Mouse (Mus musculus): ENCODE measurements around the gene Olfr283. TPM values are rescaled to one million over a fixed set of nuclear protein-coding genes. Genes with fewer than 3 reads are reported as not detected.

Gene Olfr283
- total and polyA plus RNA-seq, 3 experiments = not detected

- Histone ChIP-seq H3K36me3 (replicated peaks in 1 of 2; ENCODE audit: control insufficient read depth in 1 of 2, insufficient read depth in 1 of 2, low read length in 1 of 2) (no peaks in the 10 kb centered on the region), H3K27ac (ENCODE audit: insufficient read depth, low read depth) (no peak overlapping the region), H3K9me3 (replicated peaks; ENCODE audit: low read length) (no peaks in the 10 kb centered on the region), H3K79me2 (replicated peaks; ENCODE audit: control insufficient read depth, extremely low read depth, insufficient read depth, poor library complexity, severe bottlenecking) (no peaks in the 10 kb centered on the region), H3K4me1 (ENCODE audit: control insufficient read depth in 1 of 2, insufficient read depth in 2 of 2) (peaks cover 7 to 15% of the 10 kb centered on the region in 2 experiments), H3K9ac (ENCODE audit: insufficient read depth, low read depth) (no peak overlapping the region), H3K4me2 (ENCODE audit: insufficient read depth, low read depth, poor library complexity, severe bottlenecking) (no peak overlapping the region), H3K27me3 (replicated peaks) (peaks cover 37% of the 10 kb centered on the region), H3K4me3 (replicated peaks in 1 of 3; ENCODE audit: low read depth in 2 of 3, low read length in 2 of 3, poor library complexity in 1 of 3) (no peak overlapping the region)
- DNase-seq (ENCODE audit: extremely low read depth) = no peak
- dilution Hi-C loops (cut with MboI; ENCODE audit: extremely low pct_ligation_motif_present, extremely low pct_unique_long_range_greater_than_20kb, low sequenced_read_pairs) = no loop called here
- in situ Hi-C loops (cut with MboI; ENCODE audit: low pct_ligation_motif_present, low pct_unique_long_range_greater_than_20kb, low sequenced_read_pairs) = no loop called here
- TF ChIP-seq MAFK (IDR thresholded peaks at IDR 0.05; ENCODE audit: insufficient replicate concordance, low read length) (no peak), ELF1 (IDR thresholded peaks at IDR 0.05; ENCODE audit: low read depth, low read length) (no peak), USF1 (IDR thresholded peaks at IDR 0.05; ENCODE audit: low read depth, low read length) (no peak), ZC3H11A (IDR thresholded peaks at IDR 0.05; ENCODE audit: low read depth, low read length) (no peak), KAT2A (IDR thresholded peaks at IDR 0.05; ENCODE audit: insufficient replicate concordance, low read length) (no peak), HCFC1 (IDR thresholded peaks at IDR 0.05; ENCODE audit: low read depth, low read length) (no peak)
These were observed 44.0 kb upstream of the Olfr283 start for GRCm38 (mm10) chr15:98424753-98425152.

- TF ChIP-seq RAD21 (IDR thresholded peaks at IDR 0.05; ENCODE audit: low read depth, low read length) = no peak
- no peak for TF ChIP-seq POLR2A (IDR thresholded peaks at IDR 0.05; ENCODE audit: low read depth, low read length)
- no peak for TF ChIP-seq ZMIZ1 (IDR thresholded peaks at IDR 0.05; ENCODE audit: low read depth, low read length)
- no peak for TF ChIP-seq RCOR1 (conservative IDR thresholded peaks at IDR 0.05; ENCODE audit: low read depth, low read length)
- no peak for TF ChIP-seq MYC (IDR thresholded peaks at IDR 0.05; ENCODE audit: low read depth, low read length)
- no peak for TF ChIP-seq IRF4 (IDR thresholded peaks at IDR 0.05; ENCODE audit: low read depth, low read length)
- TF ChIP-seq JUND (conservative IDR thresholded peaks at IDR 0.05; ENCODE audit: low read depth, low read length) = no peak
- TF ChIP-seq JUN (IDR thresholded peaks at IDR 0.05; ENCODE audit: insufficient read depth, low read depth, low read length) = no peak
- no peak for TF ChIP-seq CTCF (conservative IDR thresholded peaks at IDR 0.05 in 1 of 2, IDR thresholded peaks at IDR 0.05 in 1 of 2; ENCODE audit: low read depth in 2 of 2, low read length in 2 of 2)
- no peak for TF ChIP-seq TCF12 (IDR thresholded peaks at IDR 0.05; ENCODE audit: low read depth, low read length)
- TF ChIP-seq ZKSCAN1 (IDR thresholded peaks at IDR 0.05; ENCODE audit: borderline replicate concordance, low read depth, low read length) = no peak
- no peak for TF ChIP-seq UBTF (IDR thresholded peaks at IDR 0.05; ENCODE audit: low read depth, low read length)
- TF ChIP-seq MAFK (IDR thresholded peaks at IDR 0.05; ENCODE audit: insufficient replicate concordance, low read length) = no peak
- no peak for TF ChIP-seq HCFC1 (IDR thresholded peaks at IDR 0.05; ENCODE audit: low read depth, low read length)
- TF ChIP-seq ZC3H11A (IDR thresholded peaks at IDR 0.05; ENCODE audit: low read depth, low read length) = no peak
- TF ChIP-seq SIN3A (IDR thresholded peaks at IDR 0.05; ENCODE audit: low read length) = no peak
- no peak for TF ChIP-seq PAX5 (IDR thresholded peaks at IDR 0.05; ENCODE audit: low read length)
- TF ChIP-seq ELF1 (IDR thresholded peaks at IDR 0.05; ENCODE audit: low read depth, low read length) = no peak
- Histone ChIP-seq H3K4me3 (replicated peaks in 1 of 3; ENCODE audit: low read depth in 2 of 3, low read length in 2 of 3, poor library complexity in 1 of 3) (no peak overlapping the region), H3K27me3 (replicated peaks) (peaks cover 33% of the 10 kb centered on the region), H3K4me2 (ENCODE audit: insufficient read depth, low read depth, poor library complexity, severe bottlenecking) (no peak overlapping the region), H3K9me3 (replicated peaks; ENCODE audit: low read length) (no peaks in the 10 kb centered on the region), H3K36me3 (replicated peaks in 1 of 2; ENCODE audit: control insufficient read depth in 1 of 2, insufficient read depth in 1 of 2, low read length in 1 of 2) (no peaks in the 10 kb centered on the region), H3K79me2 (replicated peaks; ENCODE audit: control insufficient read depth, extremely low read depth, insufficient read depth, poor library complexity, severe bottlenecking) (no peaks in the 10 kb centered on the region), H3K4me1 (ENCODE audit: control insufficient read depth in 1 of 2, insufficient read depth in 2 of 2) (peaks cover 7 to 15% of the 10 kb centered on the region in 2 experiments), H3K9ac (ENCODE audit: insufficient read depth, low read depth) (no peak overlapping the region), H3K27ac (ENCODE audit: insufficient read depth, low read depth) (no peak overlapping the region)
- DNase-seq (ENCODE audit: extremely low read depth) = no peak
- dilution Hi-C loops (cut with MboI; ENCODE audit: extremely low pct_ligation_motif_present, extremely low pct_unique_long_range_greater_than_20kb, low sequenced_read_pairs) = no loop called here
- in situ Hi-C loops (cut with MboI; ENCODE audit: low pct_ligation_motif_present, low pct_unique_long_range_greater_than_20kb, low sequenced_read_pairs) = no loop called here
These were observed 43.6 kb upstream of the Olfr283 start for GRCm38 (mm10) chr15:98424326-98424725.
